Mouse (Mus musculus) ES-Bruce4 (cell line): ENCODE data around the gene Ttc39a.

Source experiments
- CTCF ChIP-seq: IDR thresholded peaks from one replicate; pipeline ENCODE4 v1.8.1; 2011; ENCODE audit warnings: low read depth, low read length
- EP300 ChIP-seq: IDR thresholded peaks from 2 replicates; pipeline ENCODE4 v1.6.1; 2011; ENCODE audit warnings: low read depth, low read length; ENCODE audit not compliant: insufficient read depth

DNA sequence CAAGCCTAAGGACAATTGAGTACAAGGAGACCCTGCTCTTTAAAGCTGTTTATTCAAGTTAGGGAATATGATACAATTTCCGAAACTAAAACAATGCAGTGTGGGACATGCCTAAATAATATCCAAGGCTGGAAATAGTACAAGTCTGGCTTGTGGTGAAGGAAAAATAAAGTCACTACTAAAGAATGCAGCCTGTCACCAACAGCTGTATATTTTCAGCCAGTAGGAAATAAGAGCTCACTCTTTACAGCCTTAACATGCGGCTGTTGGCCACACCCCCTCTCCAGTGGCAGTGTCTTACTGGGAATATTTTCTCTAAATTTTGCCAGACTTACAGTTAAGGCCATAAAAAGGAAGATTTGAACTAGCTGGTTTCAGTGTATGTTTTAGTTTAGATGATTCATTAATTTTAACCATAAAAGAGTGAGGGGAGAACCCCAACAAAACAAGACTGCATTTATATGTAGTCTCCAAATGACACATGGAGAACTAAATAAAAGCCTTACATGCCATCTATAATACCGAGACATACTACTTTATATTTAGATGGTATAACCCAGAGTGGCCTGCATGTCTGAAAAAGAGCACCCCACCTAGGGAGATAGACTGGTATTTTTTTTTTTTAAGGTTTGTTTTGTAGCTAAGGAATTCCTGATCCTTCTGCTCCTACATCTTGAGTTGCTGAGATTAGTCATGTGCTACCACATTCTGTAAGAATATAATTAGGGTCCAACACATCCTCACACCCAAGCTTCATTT is 54.2 kb downstream of the Ttc39a start:
- TF ChIP-seq EP300: no peak
- no peak for TF ChIP-seq CTCF
